Mouse (Mus musculus) R1 (cell line): ENCODE data around the gene Serinc2.
A peak's percentile ranks its signal among the peaks of the same experiment; 100 is the strongest.

Experiments used
- DNase-seq: peaks from one replicate; pipeline ENCODE4 v3.0.0-alpha.2; 2018; ENCODE audit warnings: low read depth, low spot score

Gene Serinc2

DNA sequence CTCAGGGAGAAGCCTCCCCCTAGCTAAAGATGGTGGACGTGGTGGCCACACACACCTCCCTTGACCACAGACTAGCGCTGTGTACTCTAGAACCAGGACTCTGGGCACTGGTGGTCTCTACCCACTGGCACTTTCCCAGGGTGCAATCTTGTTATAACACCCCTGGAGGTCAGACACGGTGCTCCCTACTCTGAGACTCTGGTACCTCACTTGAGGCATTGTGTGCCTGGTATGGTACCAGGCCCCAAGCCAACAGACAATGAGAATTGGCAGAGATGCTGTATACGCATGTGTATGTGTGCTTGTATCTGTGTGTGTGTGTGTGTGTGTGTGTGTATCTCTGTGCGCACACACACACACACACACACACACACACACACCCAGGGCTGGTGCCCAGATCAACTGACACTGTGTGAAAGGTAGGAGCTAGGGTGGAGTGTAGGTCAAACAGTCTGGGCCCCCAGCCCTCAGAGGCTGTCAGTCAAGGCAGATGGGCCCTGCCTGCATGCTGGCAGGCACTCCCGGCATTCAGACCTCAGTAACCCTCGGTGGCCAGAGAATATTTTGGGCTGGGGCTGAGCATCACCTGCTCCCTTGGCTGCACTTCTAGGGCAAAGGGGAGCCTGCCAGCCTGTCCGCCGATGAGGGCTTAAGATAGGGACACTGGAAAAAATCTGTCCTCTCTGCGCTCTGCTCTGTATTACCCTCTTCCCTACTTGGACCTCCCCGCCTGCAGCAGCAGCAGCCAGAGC, 20.0 kb upstream of the Serinc2 start:
- no peak for DNase-seq

DNA sequence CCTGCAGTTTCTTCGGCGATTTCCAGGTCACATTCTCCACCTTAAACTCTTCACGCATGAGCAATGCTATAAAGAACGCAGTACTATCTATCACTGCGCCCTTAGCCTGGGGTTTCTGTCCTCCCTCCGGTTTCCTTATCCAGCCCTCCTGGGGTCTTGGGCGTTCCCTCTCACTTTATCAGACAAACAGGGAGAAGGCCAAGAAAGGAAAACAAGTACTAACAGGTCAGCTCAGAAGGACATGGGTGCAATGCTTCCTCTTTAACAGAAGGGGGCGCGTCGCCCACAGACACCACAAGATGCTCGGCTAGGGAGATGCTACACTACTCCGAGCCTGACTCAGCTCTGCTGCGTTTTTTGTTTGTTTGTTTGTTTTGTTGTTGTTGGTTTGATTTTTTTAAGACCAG, 18.1 kb upstream of the Serinc2 start:
- DNase-seq: peak; percentile 88

GRCm38 (mm10) chr4:130296243-130296965, 17.4 kb upstream of the Serinc2 start:
- DNase-seq: no peak

DNA sequence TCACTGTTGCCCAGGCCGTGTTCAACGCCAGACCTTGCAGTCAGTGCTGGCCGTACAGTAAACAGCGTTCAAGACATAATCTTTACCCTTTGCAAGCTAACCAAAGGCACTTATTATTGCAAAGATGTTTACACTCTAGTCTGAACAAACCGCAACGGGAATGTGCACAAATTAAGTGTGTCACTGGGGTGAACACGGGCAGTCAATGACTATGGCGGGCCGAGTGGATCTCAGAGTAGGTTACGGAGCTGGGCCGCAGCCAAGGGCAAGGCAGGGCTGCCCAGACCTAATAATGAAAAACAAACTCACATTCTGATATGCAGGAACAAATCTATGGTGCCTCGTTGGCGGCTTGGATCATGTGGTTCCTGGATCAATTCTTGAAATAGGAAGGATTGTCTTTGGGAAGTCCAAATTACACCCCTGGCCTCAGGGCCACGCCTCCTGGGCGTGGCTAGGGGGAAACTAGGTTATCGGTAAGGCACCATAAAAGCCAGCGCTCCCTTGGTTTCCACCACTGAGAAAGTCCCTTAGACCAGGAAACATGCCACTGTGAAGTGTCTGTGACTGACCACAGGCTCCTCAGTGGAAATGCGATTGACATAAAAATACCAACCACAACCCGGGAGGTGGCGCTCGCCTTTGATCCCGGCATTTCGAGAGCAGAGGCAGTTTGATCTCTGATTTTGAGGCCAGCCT, 16.2 kb upstream of the Serinc2 start:
- DNase-seq: peak; percentile 52

- DNase-seq: no peak
These were observed 15.5 kb upstream of the Serinc2 start for GRCm38 (mm10) chr4:130294513-130294912.

GRCm38 (mm10) chr4:130292271-130292670, 13.3 kb upstream of the Serinc2 start:
- DNase-seq: peak; percentile 85

DNA sequence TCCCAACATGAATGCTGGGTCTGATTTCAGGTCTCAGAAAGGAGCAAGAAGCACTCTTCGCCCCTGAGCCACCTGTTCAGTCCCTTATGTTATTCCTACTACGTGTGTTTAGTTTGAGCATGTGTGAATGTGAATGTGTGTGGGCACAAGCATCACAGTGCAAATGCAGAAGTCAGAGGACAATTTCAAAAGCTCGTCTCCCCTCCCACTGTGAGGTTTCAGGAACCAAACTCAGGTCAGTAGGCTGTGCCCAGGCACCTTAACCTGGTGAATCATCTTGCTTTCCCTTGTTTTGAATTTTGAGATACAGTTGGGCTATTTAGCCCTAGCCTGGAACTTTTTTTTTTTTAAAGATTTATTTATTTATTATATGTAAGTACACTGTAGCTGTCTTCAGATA, 10.8 kb upstream of the Serinc2 start:
- DNase-seq: no peak

DNA sequence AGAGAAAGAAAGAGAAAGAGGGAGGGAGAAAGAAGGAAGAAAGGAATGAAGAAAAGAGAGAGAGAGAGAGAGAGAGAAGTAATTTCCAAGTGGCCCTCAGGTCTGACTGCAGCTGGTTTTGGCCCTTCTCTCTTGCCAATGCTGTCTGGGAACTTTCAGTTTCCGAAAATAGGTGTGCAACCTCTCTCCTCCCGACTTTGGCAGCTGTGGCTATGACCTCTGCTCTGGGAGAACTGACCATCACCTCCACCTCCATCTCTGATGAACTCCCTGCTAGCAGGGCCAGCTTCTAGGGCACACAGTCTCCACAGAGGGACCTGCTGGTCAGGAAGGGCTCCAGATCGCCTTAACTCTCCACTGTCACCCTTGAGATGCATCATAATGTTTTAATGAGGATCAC, 7.5 kb upstream of the Serinc2 start:
- no peak for DNase-seq

DNA sequence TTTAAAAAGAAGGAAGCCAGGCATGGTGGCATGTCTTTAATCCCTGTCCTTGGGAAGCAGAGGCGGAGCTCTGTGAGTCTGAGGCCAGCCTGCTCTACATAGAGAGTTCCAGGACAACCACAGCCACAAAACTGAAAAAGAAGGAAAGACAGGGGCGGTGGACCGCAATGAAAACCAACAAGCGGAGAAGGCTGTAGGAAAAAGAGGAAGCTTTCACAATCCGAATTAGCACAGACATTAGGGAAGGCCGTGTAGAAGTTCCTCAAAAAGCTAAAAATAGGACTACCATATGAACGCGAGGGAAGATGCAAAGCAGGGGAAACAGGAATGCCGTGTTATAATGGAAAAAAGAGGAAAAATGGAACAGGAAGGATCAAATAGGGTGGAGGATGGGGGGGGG, 4.8 kb upstream of the Serinc2 start:
- no peak for DNase-seq

DNA sequence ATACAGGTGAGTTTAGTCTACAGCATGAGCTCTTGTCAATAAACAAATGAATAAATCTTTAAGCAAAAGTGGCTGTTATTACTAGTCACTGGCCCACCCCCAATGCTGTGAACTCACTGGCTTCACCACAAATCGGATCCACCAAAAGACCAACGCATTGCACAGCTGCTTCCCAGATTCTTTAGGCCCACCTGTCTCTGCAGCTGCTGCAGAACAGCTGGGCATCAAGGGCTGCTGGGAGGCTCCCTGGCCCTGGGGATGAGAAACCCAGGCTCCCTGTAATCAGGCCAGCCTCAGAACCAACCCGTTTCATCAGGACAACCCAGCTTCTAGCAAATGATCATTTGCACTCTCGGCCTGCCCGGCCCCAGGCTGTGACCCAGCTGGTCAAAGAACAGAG, 3.9 kb upstream of the Serinc2 start:
- no peak for DNase-seq

GRCm38 (mm10) chr4:130276573-130277176, 2.3 kb downstream of the Serinc2 start:
- no peak for DNase-seq

GRCm38 (mm10) chr4:130275823-130276105, 3.2 kb downstream of the Serinc2 start:
- DNase-seq: no peak

- peak; percentile 39 for DNase-seq
These were observed 3.8 kb downstream of the Serinc2 start for GRCm38 (mm10) chr4:130275016-130275822.

GRCm38 (mm10) chr4:130274346-130275015, 4.5 kb downstream of the Serinc2 start:
- DNase-seq: peak; percentile 35

GRCm38 (mm10) chr4:130273698-130274345, 5.2 kb downstream of the Serinc2 start:
- no peak for DNase-seq

DNA sequence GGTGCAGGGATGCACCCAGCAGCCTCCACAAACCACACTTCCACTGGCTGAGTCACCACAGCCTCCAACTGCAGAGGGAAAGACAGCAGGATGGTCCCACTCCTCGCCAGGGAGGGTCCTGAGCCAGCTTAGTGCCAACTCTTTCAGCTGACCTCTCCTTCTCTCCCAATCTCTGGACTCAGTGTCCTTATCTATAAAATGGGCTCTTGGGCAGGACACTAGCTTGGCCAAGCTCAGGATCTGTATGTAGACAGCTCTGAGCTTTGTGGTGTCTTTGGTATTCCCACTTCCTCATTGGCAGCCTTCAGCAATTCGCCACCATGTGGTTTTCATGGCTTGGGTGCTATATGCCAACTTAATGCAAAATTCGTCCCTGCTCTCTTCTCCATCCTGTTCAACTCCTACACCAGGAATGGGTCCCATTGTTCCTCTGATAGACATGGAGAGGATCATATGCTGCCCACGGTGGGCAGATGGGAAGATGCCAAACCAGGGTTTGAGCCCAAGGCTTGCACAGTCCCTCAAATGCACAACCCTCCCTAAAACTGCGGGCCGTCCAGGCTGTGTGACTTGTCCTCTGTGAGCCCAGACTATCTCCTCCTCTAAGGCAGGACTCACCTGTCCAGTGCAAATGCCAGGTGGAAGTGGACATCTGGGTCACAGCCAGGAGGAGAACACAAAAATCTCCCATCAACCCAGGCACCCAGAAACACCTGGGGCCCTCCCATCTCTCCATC, 8.2 kb downstream of the Serinc2 start:
- no peak for DNase-seq

GRCm38 (mm10) chr4:130270089-130270488, 8.9 kb downstream of the Serinc2 start:
- no peak for DNase-seq

GRCm38 (mm10) chr4:130268736-130269135, 10.3 kb downstream of the Serinc2 start:
- no peak for DNase-seq

- DNase-seq: peak; percentile 51
These were observed 11.9 kb downstream of the Serinc2 start for GRCm38 (mm10) chr4:130267069-130267468.

- peak; percentile 88 for DNase-seq
These were observed 12.4 kb downstream of the Serinc2 start for GRCm38 (mm10) chr4:130266601-130267000.
